Mouse (Mus musculus): Measurements from ENCODE around the gene Fmo4. TPM values are rescaled to one million over a fixed set of nuclear protein-coding genes. Genes with fewer than 3 reads are reported as not detected.
"Not testable (repeated sequence)": the region's sequence is repeated elsewhere in the genome, so short reads cannot be mapped to it uniquely, and the experiment has no call there.

The Fmo4 gene
- polyA plus RNA-seq, 1 experiment from 2014 or later: 0.55 TPM

GRCm38 (mm10) chr1:162792306-162793044, 21.3 kb downstream of the Fmo4 start:
- no peak overlapping the region for H3K4me2 ChIP-seq (ENCODE audit: low read length)
- no peak for ATAC-seq (ENCODE audit: insufficient number of reproducible peaks, insufficient read depth, low FRiP score, low read depth)
- H3K9ac ChIP-seq (ENCODE audit: low read length): no peak overlapping the region
- no peak overlapping the region for H3K4me3 ChIP-seq (ENCODE audit: control insufficient read depth in 1 of 2, insufficient read depth in 1 of 2, low read depth in 1 of 2, low read length in 2 of 2)
- H3K27me3 ChIP-seq (ENCODE audit: control insufficient read depth, insufficient read depth, low read length): no peaks in the 10 kb centered on the region
- H3K9me3 ChIP-seq (ENCODE audit: control insufficient read depth, low read length): no peaks in the 10 kb centered on the region
- WGBS: 75% methylated on average over 7 of the region's 7 CpGs
- H3K4me1 ChIP-seq (ENCODE audit: control insufficient read depth in 2 of 2, insufficient read depth in 2 of 2, low read length in 2 of 2): no peaks in the 10 kb centered on the region
- no peaks in the 10 kb centered on the region for H3K36me3 ChIP-seq (ENCODE audit: control insufficient read depth, insufficient read depth, low read length)
- no peak overlapping the region for H3K27ac ChIP-seq (replicated peaks in 1 of 2; ENCODE audit: control insufficient read depth in 1 of 2, insufficient read depth in 1 of 2, low read depth in 2 of 2, low read length in 2 of 2)

GRCm38 (mm10) chr1:162785222-162785621, 28.6 kb downstream of the Fmo4 start:
- Histone ChIP-seq H3K27me3 (ENCODE audit: control insufficient read depth, insufficient read depth, low read length) (no peaks in the 10 kb centered on the region), H3K4me3 (ENCODE audit: control insufficient read depth in 1 of 2, insufficient read depth in 1 of 2, low read depth in 1 of 2, low read length in 2 of 2) (no peak overlapping the region), H3K36me3 (ENCODE audit: control insufficient read depth, insufficient read depth, low read length) (no peaks in the 10 kb centered on the region), H3K9me3 (ENCODE audit: control insufficient read depth, low read length) (no peaks in the 10 kb centered on the region), H3K4me2 (ENCODE audit: low read length) (no peak overlapping the region), H3K27ac (replicated peaks in 1 of 2; ENCODE audit: control insufficient read depth in 1 of 2, insufficient read depth in 1 of 2, low read depth in 2 of 2, low read length in 2 of 2) (no peak overlapping the region), H3K9ac (ENCODE audit: low read length) (no peak overlapping the region), H3K4me1 (ENCODE audit: control insufficient read depth in 2 of 2, insufficient read depth in 2 of 2, low read length in 2 of 2) (no peaks in the 10 kb centered on the region)
- ATAC-seq (ENCODE audit: insufficient number of reproducible peaks, insufficient read depth, low FRiP score, low read depth): no peak
- 78% methylated on average over 4 of the region's 4 CpGs for WGBS

- no peaks in the 10 kb centered on the region for H3K9me3 ChIP-seq (ENCODE audit: control insufficient read depth, low read length)
- no peak for ATAC-seq (ENCODE audit: insufficient number of reproducible peaks, insufficient read depth, low FRiP score, low read depth)
- no peaks in the 10 kb centered on the region for H3K4me1 ChIP-seq (ENCODE audit: control insufficient read depth in 2 of 2, insufficient read depth in 2 of 2, low read length in 2 of 2)
- H3K27ac ChIP-seq (replicated peaks in 1 of 2; ENCODE audit: control insufficient read depth in 1 of 2, insufficient read depth in 1 of 2, low read depth in 2 of 2, low read length in 2 of 2): no peak overlapping the region
- no peak overlapping the region for H3K9ac ChIP-seq (ENCODE audit: low read length)
- WGBS: 78% methylated on average over 7 of the region's 7 CpGs
- H3K4me2 ChIP-seq (ENCODE audit: low read length): no peak overlapping the region
- no peaks in the 10 kb centered on the region for H3K27me3 ChIP-seq (ENCODE audit: control insufficient read depth, insufficient read depth, low read length)
- no peaks in the 10 kb centered on the region for H3K36me3 ChIP-seq (ENCODE audit: control insufficient read depth, insufficient read depth, low read length)
- no peak overlapping the region for H3K4me3 ChIP-seq (ENCODE audit: control insufficient read depth in 1 of 2, insufficient read depth in 1 of 2, low read depth in 1 of 2, low read length in 2 of 2)
Measured at GRCm38 (mm10) chr1:162783669-162784248, 30.0 kb downstream of the Fmo4 start.

GRCm38 (mm10) chr1:162781035-162781434, 32.7 kb downstream of the Fmo4 start:
- not testable (repeated sequence) for ATAC-seq (ENCODE audit: insufficient number of reproducible peaks, insufficient read depth, low FRiP score, low read depth); H3K27ac ChIP-seq (replicated peaks in 1 of 2; ENCODE audit: control insufficient read depth in 1 of 2, insufficient read depth in 1 of 2, low read depth in 2 of 2, low read length in 2 of 2)
- 89% methylated on average over 2 of the region's 2 CpGs for WGBS

GRCm38 (mm10) chr1:162777943-162778538, 35.7 kb downstream of the Fmo4 start:
- no peak for ATAC-seq (ENCODE audit: insufficient number of reproducible peaks, insufficient read depth, low FRiP score, low read depth)
- Histone ChIP-seq H3K4me3 (ENCODE audit: control insufficient read depth in 1 of 2, insufficient read depth in 1 of 2, low read depth in 1 of 2, low read length in 2 of 2) (no peak overlapping the region), H3K27ac (replicated peaks in 1 of 2; ENCODE audit: control insufficient read depth in 1 of 2, insufficient read depth in 1 of 2, low read depth in 2 of 2, low read length in 2 of 2) (no peak overlapping the region)

More at GRCm38 (mm10) chr1:162781035-162781434, 32.7 kb downstream of the Fmo4 start:
- H3K9ac ChIP-seq (ENCODE audit: low read length); H3K27me3 ChIP-seq (ENCODE audit: control insufficient read depth, insufficient read depth, low read length); H3K9me3 ChIP-seq (ENCODE audit: control insufficient read depth, low read length); H3K4me2 ChIP-seq (ENCODE audit: low read length); H3K4me1 ChIP-seq (ENCODE audit: control insufficient read depth in 2 of 2, insufficient read depth in 2 of 2, low read length in 2 of 2); H3K36me3 ChIP-seq (ENCODE audit: control insufficient read depth, insufficient read depth, low read length); H3K4me3 ChIP-seq (ENCODE audit: control insufficient read depth in 1 of 2, insufficient read depth in 1 of 2, low read depth in 1 of 2, low read length in 2 of 2): not testable (repeated sequence)

GRCm38 (mm10) chr1:162773661-162774060, 40.1 kb downstream of the Fmo4 start:
- ATAC-seq (ENCODE audit: insufficient number of reproducible peaks, insufficient read depth, low FRiP score, low read depth): no peak
- Histone ChIP-seq H3K27ac (replicated peaks in 1 of 2; ENCODE audit: control insufficient read depth in 1 of 2, insufficient read depth in 1 of 2, low read depth in 2 of 2, low read length in 2 of 2) (no peak overlapping the region), H3K9me3 (ENCODE audit: control insufficient read depth, low read length) (no peaks in the 10 kb centered on the region), H3K36me3 (ENCODE audit: control insufficient read depth, insufficient read depth, low read length) (no peaks in the 10 kb centered on the region), H3K4me3 (ENCODE audit: control insufficient read depth in 1 of 2, insufficient read depth in 1 of 2, low read depth in 1 of 2, low read length in 2 of 2) (no peak overlapping the region), H3K27me3 (ENCODE audit: control insufficient read depth, insufficient read depth, low read length) (no peaks in the 10 kb centered on the region), H3K4me1 (ENCODE audit: control insufficient read depth in 2 of 2, insufficient read depth in 2 of 2, low read length in 2 of 2) (peaks cover 0 to 5% of the 10 kb centered on the region in 2 experiments; a peak in 1 of 4 replicates), H3K4me2 (ENCODE audit: low read length) (no peak overlapping the region), H3K9ac (ENCODE audit: low read length) (no peak overlapping the region)
- 65% methylated on average over 4 of the region's 4 CpGs for WGBS

More at GRCm38 (mm10) chr1:162777943-162778538, 35.7 kb downstream of the Fmo4 start:
- no peaks in the 10 kb centered on the region for H3K9me3 ChIP-seq (ENCODE audit: control insufficient read depth, low read length)
- peaks cover 0 to 5% of the 10 kb centered on the region in 2 experiments; a peak in 1 of 4 replicates for H3K4me1 ChIP-seq (ENCODE audit: control insufficient read depth in 2 of 2, insufficient read depth in 2 of 2, low read length in 2 of 2)
- 45% methylated on average over 5 of the region's 5 CpGs for WGBS
- H3K36me3 ChIP-seq (ENCODE audit: control insufficient read depth, insufficient read depth, low read length): no peaks in the 10 kb centered on the region
- no peaks in the 10 kb centered on the region for H3K27me3 ChIP-seq (ENCODE audit: control insufficient read depth, insufficient read depth, low read length)
- H3K4me2 ChIP-seq (ENCODE audit: low read length): no peak overlapping the region
- no peak overlapping the region for H3K9ac ChIP-seq (ENCODE audit: low read length)

GRCm38 (mm10) chr1:162771617-162772360, 42.0 kb downstream of the Fmo4 start:
- no peak overlapping the region for H3K9ac ChIP-seq (ENCODE audit: low read length)
- H3K36me3 ChIP-seq (ENCODE audit: control insufficient read depth, insufficient read depth, low read length): no peaks in the 10 kb centered on the region
- no peaks in the 10 kb centered on the region for H3K4me1 ChIP-seq (ENCODE audit: control insufficient read depth in 2 of 2, insufficient read depth in 2 of 2, low read length in 2 of 2)
- no peak overlapping the region for H3K4me3 ChIP-seq (ENCODE audit: control insufficient read depth in 1 of 2, insufficient read depth in 1 of 2, low read depth in 1 of 2, low read length in 2 of 2)
- ATAC-seq (ENCODE audit: insufficient number of reproducible peaks, insufficient read depth, low FRiP score, low read depth): no peak
- no peak overlapping the region for H3K4me2 ChIP-seq (ENCODE audit: low read length)
- WGBS: 68% methylated on average over 4 of the region's 4 CpGs
- no peaks in the 10 kb centered on the region for H3K9me3 ChIP-seq (ENCODE audit: control insufficient read depth, low read length)
- H3K27me3 ChIP-seq (ENCODE audit: control insufficient read depth, insufficient read depth, low read length): no peaks in the 10 kb centered on the region
- no peak overlapping the region for H3K27ac ChIP-seq (replicated peaks in 1 of 2; ENCODE audit: control insufficient read depth in 1 of 2, insufficient read depth in 1 of 2, low read depth in 2 of 2, low read length in 2 of 2)

Measured in heart, embryonic 14.5 days (tissue).